Mouse (Mus musculus): ENCODE measurements around the gene Htr6. TPM values are rescaled to one million over a fixed set of nuclear protein-coding genes. Genes with fewer than 3 reads are reported as not detected.

Gene Htr6
- total and polyA plus RNA-seq, 2 experiments from 2014 or later: 0.67 to 4.0 TPM

DNA sequence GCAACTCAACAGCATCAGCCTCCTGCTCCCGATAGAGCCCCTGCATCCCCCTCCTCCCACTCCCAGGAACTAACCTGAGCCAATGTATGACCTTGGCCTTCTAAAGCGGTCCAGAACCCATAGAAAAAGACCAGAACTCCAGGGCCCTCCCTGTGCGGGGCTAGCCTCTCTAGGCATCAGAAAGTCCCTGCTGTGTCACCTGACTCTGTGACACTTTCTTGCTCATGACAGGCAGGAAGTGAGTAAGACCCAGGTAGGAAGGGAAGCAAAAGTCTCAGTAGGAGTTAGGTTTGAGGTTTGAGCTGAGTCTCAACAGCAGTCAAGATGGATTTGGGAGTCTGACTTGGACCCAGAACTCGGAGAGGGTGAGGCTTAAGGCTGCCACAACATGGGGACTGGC is 11.6 kb upstream of the Htr6 start:
- Histone ChIP-seq H3K36me3 (ENCODE audit: insufficient read depth) (no peaks in the 10 kb centered on the region), H3K27me3 (ENCODE audit: insufficient read depth, low read length) (peaks cover 10% of the 10 kb centered on the region), H3K9ac (no peak overlapping the region), H3K9me3 (ENCODE audit: low read length) (no peaks in the 10 kb centered on the region), H3K4me3 (ENCODE audit: low read depth, low read length) (no peak overlapping the region), H3K27ac (ENCODE audit: low read depth, low read length) (no peak overlapping the region), H3K4me2 (ENCODE audit: low read depth) (no peak overlapping the region), H3K4me1 (ENCODE audit: insufficient read depth) (peaks cover 17% of the 10 kb centered on the region)
- no peak for DNase-seq
- no peak for ATAC-seq
- TF ChIP-seq CTCF (IDR thresholded peaks at IDR 0.05; ENCODE audit: low read depth): no peak
- WGBS: 66% methylated on average over 4 of the region's 4 CpGs

DNA sequence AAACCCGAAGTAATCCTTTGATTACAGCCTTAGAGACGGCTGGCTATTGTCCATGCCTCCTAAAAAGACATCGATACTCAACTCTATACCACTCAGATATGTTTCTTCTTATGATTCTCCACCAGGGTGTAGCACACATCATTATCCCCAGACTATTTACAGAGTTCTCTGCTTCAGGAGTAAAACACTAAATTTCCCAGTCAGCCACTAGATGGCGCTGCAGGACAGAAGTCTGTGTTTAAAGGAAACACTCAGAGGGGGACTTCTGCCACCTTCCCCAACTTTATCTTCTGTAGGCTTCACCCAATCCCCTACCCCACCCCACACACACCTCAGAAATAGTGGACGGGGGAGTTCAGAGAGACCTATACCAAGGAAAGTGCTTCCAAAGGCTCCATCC is 10.7 kb upstream of the Htr6 start:
- H3K4me3 ChIP-seq (ENCODE audit: low read depth, low read length): no peak overlapping the region
- H3K4me1 ChIP-seq (ENCODE audit: insufficient read depth): peaks cover 19% of the 10 kb centered on the region
- DNase-seq (peak; percentile 95), ATAC-seq (peak; percentile 72)
- H3K27me3 ChIP-seq (ENCODE audit: insufficient read depth, low read length): 0 out of 2 replicates have a peak, but pooled peaks cover 1% of the 10 kb centered on the region
- H3K9ac ChIP-seq: no peak overlapping the region
- TF ChIP-seq CTCF (IDR thresholded peaks at IDR 0.05; ENCODE audit: low read depth): peak; percentile 93
- no peak overlapping the region for H3K4me2 ChIP-seq (ENCODE audit: low read depth)
- H3K9me3 ChIP-seq (ENCODE audit: low read length): no peaks in the 10 kb centered on the region
- no peaks in the 10 kb centered on the region for H3K36me3 ChIP-seq (ENCODE audit: insufficient read depth)
- WGBS: 11% methylated on average over 5 of the region's 5 CpGs
- no peak overlapping the region for H3K27ac ChIP-seq (ENCODE audit: low read depth, low read length)

DNA sequence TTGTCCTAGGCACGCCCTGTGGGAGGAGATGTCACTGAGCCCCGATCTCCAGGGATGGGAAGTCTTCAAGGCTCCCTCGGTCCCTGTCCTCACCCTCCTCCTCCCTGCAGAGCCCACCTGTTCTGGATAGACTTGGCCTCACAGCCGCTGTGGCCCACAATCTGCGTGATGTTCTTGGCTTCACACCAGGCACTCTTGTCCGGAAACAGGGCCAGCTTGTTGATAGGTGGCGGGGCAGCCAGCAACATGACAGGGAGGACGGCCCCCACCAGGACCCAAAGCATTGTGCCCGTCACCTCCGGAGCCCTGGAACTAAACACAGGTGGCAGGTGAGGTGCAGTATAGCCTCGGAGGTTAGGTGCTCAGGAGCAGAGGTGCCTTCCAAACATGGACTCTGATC is 10.0 kb upstream of the Htr6 start:
- peaks cover 19% of the 10 kb centered on the region for H3K4me1 ChIP-seq (ENCODE audit: insufficient read depth)
- WGBS: 69% methylated on average over 11 of the region's 11 CpGs
- DNase-seq: no peak
- H3K9me3 ChIP-seq (ENCODE audit: low read length): no peaks in the 10 kb centered on the region
- H3K4me3 ChIP-seq (ENCODE audit: low read depth, low read length): no peak overlapping the region
- no peak overlapping the region for H3K4me2 ChIP-seq (ENCODE audit: low read depth)
- H3K36me3 ChIP-seq (ENCODE audit: insufficient read depth): no peaks in the 10 kb centered on the region
- TF ChIP-seq CTCF (IDR thresholded peaks at IDR 0.05; ENCODE audit: low read depth): no peak
- H3K27ac ChIP-seq (ENCODE audit: low read depth, low read length): no peak overlapping the region
- H3K9ac ChIP-seq: no peak overlapping the region
- no peaks in the 10 kb centered on the region for H3K27me3 ChIP-seq (ENCODE audit: insufficient read depth, low read length)
- no peak for ATAC-seq

DNA sequence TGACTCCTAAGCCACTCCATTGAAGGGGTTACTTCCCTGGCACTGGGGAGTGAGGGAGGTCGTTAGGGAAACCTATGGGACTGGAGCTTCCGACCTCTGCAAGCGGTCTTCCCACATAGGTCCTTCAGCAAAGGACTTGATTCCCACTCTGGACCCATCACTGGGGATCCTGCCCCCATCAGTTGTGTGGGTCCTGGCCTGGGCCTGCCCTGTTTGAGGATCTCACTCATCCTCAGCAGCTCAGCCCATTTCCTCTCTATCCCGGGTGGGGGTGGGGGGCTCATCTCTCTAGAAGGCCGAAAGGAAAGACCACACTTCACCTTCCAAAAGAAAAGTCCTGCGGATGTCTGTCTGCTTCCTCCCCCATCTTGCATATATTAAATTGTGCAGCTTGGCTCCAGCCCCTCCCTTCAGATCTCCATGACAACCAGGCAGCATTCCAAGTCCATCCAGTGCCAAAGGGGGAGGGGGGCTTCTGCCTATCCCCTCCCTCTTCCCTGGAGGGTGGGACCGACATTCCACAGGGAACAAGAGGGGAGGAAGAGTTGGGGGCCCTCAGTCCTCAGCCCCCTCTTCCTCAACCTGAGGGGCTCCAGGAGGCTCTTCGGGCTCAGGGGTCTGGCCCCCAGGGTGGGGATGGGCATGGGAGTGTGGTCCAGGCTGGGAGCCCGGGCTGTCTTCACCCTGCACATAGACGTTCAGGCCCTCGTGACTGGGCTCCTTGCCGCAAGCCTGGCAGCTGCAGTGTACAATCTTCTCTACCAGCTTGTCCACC is 7.6 kb upstream of the Htr6 start:
- Histone ChIP-seq H3K9ac (0 out of 2 replicates have a peak overlapping the region, but pooled peaks have one; percentile 31), H3K4me3 (ENCODE audit: low read depth, low read length) (no peak overlapping the region), H3K36me3 (ENCODE audit: insufficient read depth) (no peaks in the 10 kb centered on the region), H3K27me3 (ENCODE audit: insufficient read depth, low read length) (no peaks in the 10 kb centered on the region), H3K4me2 (ENCODE audit: low read depth) (peak overlapping the region; percentile 46), H3K4me1 (ENCODE audit: insufficient read depth) (peaks cover 23% of the 10 kb centered on the region), H3K27ac (ENCODE audit: low read depth, low read length) (0 out of 2 replicates have a peak overlapping the region, but pooled peaks have one; percentile 21), H3K9me3 (ENCODE audit: low read length) (no peaks in the 10 kb centered on the region)
- DNase-seq: peak; percentile 91
- no peak for TF ChIP-seq CTCF (IDR thresholded peaks at IDR 0.05; ENCODE audit: low read depth)
- WGBS: 11% methylated on average over 12 of the region's 12 CpGs
- peak; percentile 50 for ATAC-seq

DNA sequence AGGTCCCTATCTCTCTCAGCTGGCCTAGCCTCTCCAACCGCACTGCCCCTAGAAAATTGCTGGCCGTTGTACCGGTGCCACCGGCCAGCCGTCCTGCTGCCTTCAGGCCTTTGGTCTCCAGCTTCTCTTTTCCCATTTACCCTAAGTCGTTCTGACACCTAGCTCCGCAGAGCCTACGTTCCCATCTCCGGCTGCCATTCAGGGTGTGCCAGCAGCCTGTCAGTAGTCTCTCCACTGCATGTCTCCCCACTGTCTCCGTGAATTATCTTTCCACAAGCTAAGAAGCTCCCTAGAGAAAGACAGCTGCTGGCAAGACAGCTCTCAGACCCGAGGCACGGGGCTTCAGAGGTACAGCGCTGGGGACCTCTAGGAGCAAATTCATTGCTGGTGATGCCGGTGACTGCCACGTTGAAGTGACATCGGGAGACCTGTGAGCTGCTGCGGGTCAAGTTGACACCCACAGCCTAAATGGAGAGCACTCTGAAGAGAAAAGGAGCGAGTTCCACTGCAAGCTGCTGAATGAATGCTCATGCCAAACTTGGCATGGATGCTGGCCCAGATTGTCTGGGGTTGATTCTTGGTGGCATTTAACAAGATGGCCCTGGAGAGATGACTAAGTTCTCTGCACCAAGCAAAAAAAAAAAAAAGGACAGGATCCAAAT is 6.0 kb upstream of the Htr6 start:
- DNase-seq: peak; percentile 75
- H3K4me2 ChIP-seq (ENCODE audit: low read depth): peak overlapping the region; percentile 2; the same call in 1 of the 2 replicates
- H3K36me3 ChIP-seq (ENCODE audit: insufficient read depth): no peaks in the 10 kb centered on the region
- peaks cover 3% of the 10 kb centered on the region; the same call in 1 of the 2 replicates for H3K27me3 ChIP-seq (ENCODE audit: insufficient read depth, low read length)
- WGBS: 57% methylated on average over 18 of the region's 18 CpGs
- no peak for TF ChIP-seq CTCF (IDR thresholded peaks at IDR 0.05; ENCODE audit: low read depth)
- peaks cover 23% of the 10 kb centered on the region for H3K4me1 ChIP-seq (ENCODE audit: insufficient read depth)
- H3K9ac ChIP-seq: 0 out of 2 replicates have a peak overlapping the region, but pooled peaks have one; percentile 10
- no peaks in the 10 kb centered on the region for H3K9me3 ChIP-seq (ENCODE audit: low read length)
- H3K4me3 ChIP-seq (ENCODE audit: low read depth, low read length): no peak overlapping the region
- H3K27ac ChIP-seq (ENCODE audit: low read depth, low read length): peak overlapping the region; percentile 66
- peak; percentile 15; the same call in 1 of the 2 replicates for ATAC-seq

DNA sequence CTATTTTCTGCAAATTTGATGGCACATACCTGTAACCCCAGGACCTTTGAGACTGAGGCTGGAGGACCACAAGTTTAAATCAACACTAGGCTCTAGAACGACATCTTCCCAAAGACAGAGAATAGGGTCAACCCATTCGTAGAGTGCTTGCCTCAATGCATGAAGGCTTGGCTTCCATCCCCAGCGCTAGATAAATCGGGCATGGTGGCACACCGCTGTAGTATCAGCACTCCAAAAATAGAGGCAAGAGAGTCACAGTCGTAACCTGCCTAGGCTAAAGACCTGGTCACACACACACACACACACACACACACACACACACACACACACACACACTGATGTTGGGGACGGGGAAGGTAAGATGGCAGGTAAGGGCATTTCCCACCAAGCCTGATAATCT is 4.9 kb upstream of the Htr6 start:
- no peaks in the 10 kb centered on the region for H3K9me3 ChIP-seq (ENCODE audit: low read length)
- H3K4me1 ChIP-seq (ENCODE audit: insufficient read depth): peaks cover 23% of the 10 kb centered on the region
- 91% methylated on average over 7 of the region's 7 CpGs for WGBS
- H3K27me3 ChIP-seq (ENCODE audit: insufficient read depth, low read length): peaks cover 3% of the 10 kb centered on the region; the same call in 1 of the 2 replicates
- H3K27ac ChIP-seq (ENCODE audit: low read depth, low read length): no peak overlapping the region
- no peak overlapping the region for H3K9ac ChIP-seq
- H3K4me2 ChIP-seq (ENCODE audit: low read depth): no peak overlapping the region
- ATAC-seq (no peak), DNase-seq (no peak)
- no peak overlapping the region for H3K4me3 ChIP-seq (ENCODE audit: low read depth, low read length)
- TF ChIP-seq CTCF (IDR thresholded peaks at IDR 0.05; ENCODE audit: low read depth): no peak
- no peaks in the 10 kb centered on the region for H3K36me3 ChIP-seq (ENCODE audit: insufficient read depth)

DNA sequence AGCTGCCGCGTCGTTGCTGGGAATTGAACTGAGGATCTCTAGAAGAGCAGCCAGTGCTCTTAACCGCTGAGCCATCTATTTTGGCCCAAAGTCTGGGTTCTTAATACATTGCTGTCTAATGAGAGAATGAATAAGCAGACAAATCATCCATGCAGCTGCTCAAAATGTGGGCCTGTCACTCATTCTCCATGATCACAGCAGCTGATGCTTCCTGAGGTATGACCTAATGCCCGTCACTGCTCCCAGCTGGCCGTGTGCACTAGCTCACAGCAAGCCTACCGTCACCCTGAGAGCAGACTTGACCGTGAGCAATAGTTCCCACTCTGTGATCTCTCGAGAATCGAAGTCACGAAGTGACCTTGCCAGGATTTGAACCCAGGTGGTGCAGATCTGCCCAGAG is 4.1 kb upstream of the Htr6 start:
- no peak for TF ChIP-seq CTCF (IDR thresholded peaks at IDR 0.05; ENCODE audit: low read depth)
- H3K9ac ChIP-seq: no peak overlapping the region
- peaks cover 23% of the 10 kb centered on the region for H3K4me1 ChIP-seq (ENCODE audit: insufficient read depth)
- DNase-seq (no peak), ATAC-seq (no peak)
- H3K4me2 ChIP-seq (ENCODE audit: low read depth): no peak overlapping the region
- H3K9me3 ChIP-seq (ENCODE audit: low read length): no peaks in the 10 kb centered on the region
- H3K27ac ChIP-seq (ENCODE audit: low read depth, low read length): no peak overlapping the region
- H3K27me3 ChIP-seq (ENCODE audit: insufficient read depth, low read length): peaks cover 11% of the 10 kb centered on the region; the same call in 1 of the 2 replicates
- no peaks in the 10 kb centered on the region for H3K36me3 ChIP-seq (ENCODE audit: insufficient read depth)
- no peak overlapping the region for H3K4me3 ChIP-seq (ENCODE audit: low read depth, low read length)
- 71% methylated on average over 11 of the region's 11 CpGs for WGBS

Data from forebrain, postnatal 0 days (tissue).